Mouse (Mus musculus): ENCODE measurements at regions not wholly inside any gene's neighbourhood (a gene's known extent, or its start where the extent isn't known, plus 50 kb on each side); places are given as distances from the start of the nearest gene placed in this dataset.
A peak's percentile ranks its signal among the peaks of the same experiment; 100 is the strongest.

- Histone ChIP-seq H3K4me1 (ENCODE audit: control insufficient read depth, insufficient read depth, low read length) (no peaks in the 10 kb centered on the region), H3K27me3 (ENCODE audit: control insufficient read depth, insufficient read depth, low read length) (no peaks in the 10 kb centered on the region), H3K36me3 (ENCODE audit: control insufficient read depth, insufficient read depth, low read length) (no peaks in the 10 kb centered on the region), H3K79me2 (ENCODE audit: control insufficient read depth, insufficient read depth, low read length) (no peaks in the 10 kb centered on the region), H3K4me3 (ENCODE audit: insufficient read depth, low read depth, low read length) (no peak overlapping the region), H3K9ac (ENCODE audit: low read depth, low read length) (no peak overlapping the region), H3K27ac (replicated peaks; ENCODE audit: insufficient read depth, low read depth, low read length) (no peak overlapping the region)
- no peak for DNase-seq (ENCODE audit: extremely low read depth, low read depth, low spot score)
- TF ChIP-seq CTCF (IDR thresholded peaks at IDR 0.05; ENCODE audit: low read depth, low read length) (no peak), POLR2A (IDR thresholded peaks at IDR 0.05; ENCODE audit: extremely low read depth, insufficient read depth, low read length) (no peak)
- 86% methylated on average over 3 of the region's 3 CpGs for WGBS
Observed at GRCm38 (mm10) chr1:124517543-124518171, 472.3 kb upstream of the Dpp10 start.

GRCm38 (mm10) chr1:124510492-124510891, 465.1 kb upstream of the Dpp10 start:
- Histone ChIP-seq H3K9ac (ENCODE audit: low read depth, low read length) (no peak overlapping the region), H3K36me3 (ENCODE audit: control insufficient read depth, insufficient read depth, low read length) (no peaks in the 10 kb centered on the region), H3K79me2 (ENCODE audit: control insufficient read depth, insufficient read depth, low read length) (no peaks in the 10 kb centered on the region), H3K4me1 (ENCODE audit: control insufficient read depth, insufficient read depth, low read length) (no peaks in the 10 kb centered on the region), H3K27me3 (ENCODE audit: control insufficient read depth, insufficient read depth, low read length) (no peaks in the 10 kb centered on the region), H3K4me3 (ENCODE audit: insufficient read depth, low read depth, low read length) (no peak overlapping the region), H3K27ac (replicated peaks; ENCODE audit: insufficient read depth, low read depth, low read length) (no peak overlapping the region)
- TF ChIP-seq POLR2A (IDR thresholded peaks at IDR 0.05; ENCODE audit: extremely low read depth, insufficient read depth, low read length) (no peak), CTCF (IDR thresholded peaks at IDR 0.05; ENCODE audit: low read depth, low read length) (no peak)
- DNase-seq (ENCODE audit: extremely low read depth, low read depth, low spot score) = no peak
- WGBS = 84% methylated on average over 7 of the region's 7 CpGs

- no peak for DNase-seq (ENCODE audit: extremely low read depth, low read depth, low spot score)
- TF ChIP-seq CTCF (IDR thresholded peaks at IDR 0.05; ENCODE audit: low read depth, low read length) (no peak), POLR2A (IDR thresholded peaks at IDR 0.05; ENCODE audit: extremely low read depth, insufficient read depth, low read length) (no peak)
- H3K4me1 ChIP-seq (ENCODE audit: control insufficient read depth, insufficient read depth, low read length) = no peaks in the 10 kb centered on the region
- no peak overlapping the region for H3K9ac ChIP-seq (ENCODE audit: low read depth, low read length)
- no peaks in the 10 kb centered on the region for H3K79me2 ChIP-seq (ENCODE audit: control insufficient read depth, insufficient read depth, low read length)
- no peak overlapping the region for H3K4me3 ChIP-seq (ENCODE audit: insufficient read depth, low read depth, low read length)
- H3K36me3 ChIP-seq (ENCODE audit: control insufficient read depth, insufficient read depth, low read length) = no peaks in the 10 kb centered on the region
- no peaks in the 10 kb centered on the region for H3K27me3 ChIP-seq (ENCODE audit: control insufficient read depth, insufficient read depth, low read length)
- H3K27ac ChIP-seq (replicated peaks; ENCODE audit: insufficient read depth, low read depth, low read length) = no peak overlapping the region
Observed at GRCm38 (mm10) chr1:124488456-124488855, 443.1 kb upstream of the Dpp10 start.

GRCm38 (mm10) chr1:124487965-124488364, 442.6 kb upstream of the Dpp10 start:
- Histone ChIP-seq H3K79me2 (ENCODE audit: control insufficient read depth, insufficient read depth, low read length) (no peaks in the 10 kb centered on the region), H3K9ac (ENCODE audit: low read depth, low read length) (no peak overlapping the region), H3K4me3 (ENCODE audit: insufficient read depth, low read depth, low read length) (no peak overlapping the region), H3K36me3 (ENCODE audit: control insufficient read depth, insufficient read depth, low read length) (no peaks in the 10 kb centered on the region), H3K27me3 (ENCODE audit: control insufficient read depth, insufficient read depth, low read length) (no peaks in the 10 kb centered on the region), H3K27ac (replicated peaks; ENCODE audit: insufficient read depth, low read depth, low read length) (no peak overlapping the region), H3K4me1 (ENCODE audit: control insufficient read depth, insufficient read depth, low read length) (no peaks in the 10 kb centered on the region)
- TF ChIP-seq POLR2A (IDR thresholded peaks at IDR 0.05; ENCODE audit: extremely low read depth, insufficient read depth, low read length) = no peak
- TF ChIP-seq CTCF (IDR thresholded peaks at IDR 0.05; ENCODE audit: low read depth, low read length) = no peak
- no peak for DNase-seq (ENCODE audit: extremely low read depth, low read depth, low spot score)

DNA sequence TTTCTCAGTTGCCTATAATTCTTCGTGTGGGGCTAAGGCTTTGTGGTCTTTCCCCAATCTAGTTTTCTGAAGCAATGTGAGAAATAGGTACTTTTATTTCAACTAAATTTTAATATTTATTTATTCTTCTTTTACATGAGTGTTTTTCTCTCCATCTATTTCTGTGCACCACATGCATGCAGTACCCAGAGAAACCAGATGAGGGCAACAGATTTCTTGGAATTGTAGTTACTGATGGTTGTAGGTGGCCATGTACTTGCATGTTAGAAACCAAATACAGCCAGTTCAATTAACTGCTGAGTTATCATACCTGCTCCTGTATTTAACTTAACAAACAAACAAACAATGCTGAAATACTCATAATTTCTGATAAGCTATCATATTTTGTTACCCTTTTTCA, 404.8 kb upstream of the Dpp10 start:
- Histone ChIP-seq H3K27ac (replicated peaks; ENCODE audit: insufficient read depth, low read depth, low read length) (no peak overlapping the region), H3K9ac (ENCODE audit: low read depth, low read length) (no peak overlapping the region), H3K27me3 (ENCODE audit: control insufficient read depth, insufficient read depth, low read length) (no peaks in the 10 kb centered on the region), H3K36me3 (ENCODE audit: control insufficient read depth, insufficient read depth, low read length) (no peaks in the 10 kb centered on the region), H3K79me2 (ENCODE audit: control insufficient read depth, insufficient read depth, low read length) (no peaks in the 10 kb centered on the region), H3K4me1 (ENCODE audit: control insufficient read depth, insufficient read depth, low read length) (no peaks in the 10 kb centered on the region), H3K4me3 (ENCODE audit: insufficient read depth, low read depth, low read length) (no peak overlapping the region)
- peak; percentile 6 for DNase-seq (ENCODE audit: extremely low read depth, low read depth, low spot score)
- WGBS = 38% methylated on average over 1 of the region's 1 CpGs
- TF ChIP-seq CTCF (IDR thresholded peaks at IDR 0.05; ENCODE audit: low read depth, low read length) = no peak
- TF ChIP-seq POLR2A (IDR thresholded peaks at IDR 0.05; ENCODE audit: extremely low read depth, insufficient read depth, low read length) = no peak

DNA sequence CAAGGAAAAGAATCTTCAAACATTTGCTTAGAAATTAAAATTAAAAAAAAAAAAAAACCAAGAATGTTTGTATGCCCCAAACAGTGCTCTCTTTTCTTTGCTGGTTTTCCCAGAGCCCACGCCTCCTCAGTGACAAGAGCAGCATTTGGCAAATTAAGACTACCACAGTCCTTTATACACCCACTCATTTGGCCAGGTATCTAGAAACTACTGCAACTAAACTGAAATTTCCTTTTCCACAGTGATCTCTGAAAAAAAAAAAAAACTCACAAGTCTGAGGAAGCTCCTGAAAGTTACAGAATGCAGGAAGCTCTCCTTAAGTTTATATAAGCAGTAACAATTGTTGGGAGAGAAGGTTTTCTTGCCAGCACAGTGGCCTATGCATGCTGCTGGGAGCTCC, 394.2 kb upstream of the Dpp10 start:
- DNase-seq (ENCODE audit: extremely low read depth, low read depth, low spot score) = no peak

More for the DNA sequence above, 394.2 kb upstream of the Dpp10 start:
- Histone ChIP-seq H3K27ac (replicated peaks; ENCODE audit: insufficient read depth, low read depth, low read length) (no peak overlapping the region), H3K27me3 (ENCODE audit: control insufficient read depth, insufficient read depth, low read length) (no peaks in the 10 kb centered on the region), H3K4me3 (ENCODE audit: insufficient read depth, low read depth, low read length) (no peak overlapping the region), H3K9ac (ENCODE audit: low read depth, low read length) (no peak overlapping the region), H3K79me2 (ENCODE audit: control insufficient read depth, insufficient read depth, low read length) (no peaks in the 10 kb centered on the region), H3K36me3 (ENCODE audit: control insufficient read depth, insufficient read depth, low read length) (no peaks in the 10 kb centered on the region), H3K4me1 (ENCODE audit: control insufficient read depth, insufficient read depth, low read length) (no peaks in the 10 kb centered on the region)
- TF ChIP-seq CTCF (IDR thresholded peaks at IDR 0.05; ENCODE audit: low read depth, low read length) (no peak), POLR2A (IDR thresholded peaks at IDR 0.05; ENCODE audit: extremely low read depth, insufficient read depth, low read length) (no peak)
- WGBS = 47% methylated on average over 1 of the region's 1 CpGs

Data from liver, adult 2 months (tissue).